Mouse (Mus musculus) monocyte, adult 5-6 weeks (primary cell): ENCODE measurements around the gene Cxcl17. TPM values are rescaled to one million over a fixed set of nuclear protein-coding genes. Genes with fewer than 3 reads are reported as not detected.
"Not testable (repeated sequence)": the region's sequence is repeated elsewhere in the genome, so short reads cannot be mapped to it uniquely, and the experiment has no call there.

Experiments used
- ATAC-seq: fragments of 153-309, 156-312 bp; replicated peaks from 2 replicates; pipeline ENCODE4 v1.8.0; 2017; ENCODE audit warnings: mild to moderate bottlenecking; ENCODE audit not compliant: low TSS enrichment, insufficient number of reproducible peaks, severe bottlenecking, poor library complexity, low FRiP score
- total RNA-seq: library from RNA; stranded (forward); fragments of 200-1000, 200-491, 200-594 nt; gene quantifications from 3 replicates; pipeline ENCODE4 v1.2.3, GENCODE M21; 2017

The Cxcl17 gene
- total RNA-seq, 1 experiment from 2014 or later, result not detected

DNA sequence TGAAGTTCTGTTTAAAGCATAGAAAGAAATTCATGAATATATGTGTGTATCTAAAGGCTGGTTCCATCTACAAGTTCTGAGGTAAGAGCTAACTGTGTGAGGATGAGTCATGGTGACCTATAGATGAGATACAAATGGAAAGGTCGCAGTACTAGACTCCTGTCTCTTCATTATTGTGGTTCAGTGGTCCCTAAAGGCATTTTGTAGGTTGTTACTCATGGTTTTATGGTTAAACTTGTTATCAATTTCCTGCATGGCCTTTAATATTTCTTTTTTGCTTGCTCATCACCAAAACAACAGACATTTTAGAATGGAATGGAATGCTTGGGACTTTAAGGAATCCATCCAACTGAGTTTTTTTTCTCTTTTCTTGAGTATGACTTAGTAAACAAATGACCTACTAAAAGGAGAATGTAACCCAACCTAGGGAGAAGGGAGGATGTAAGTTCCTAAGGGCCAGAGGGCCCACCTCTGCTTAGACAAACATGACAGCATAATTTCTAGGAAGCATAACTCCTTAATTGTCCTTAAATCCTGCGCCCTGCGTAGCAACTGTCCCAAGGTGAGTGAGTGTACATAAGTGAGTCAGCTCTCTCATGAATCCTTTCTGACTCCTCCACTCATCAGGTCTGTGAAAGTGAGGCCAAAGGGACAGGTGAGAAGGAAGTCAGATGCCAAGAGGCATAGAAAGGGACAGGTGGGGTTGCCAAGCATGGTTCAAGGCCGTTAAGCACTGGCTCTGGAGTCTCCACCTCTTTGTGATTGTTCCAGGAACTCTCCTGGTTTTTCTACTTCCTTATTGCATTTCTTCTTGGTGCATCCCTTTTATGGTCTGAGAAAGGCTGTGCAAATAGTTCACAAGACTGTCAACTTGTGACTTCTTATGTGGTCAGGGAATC, 17.4 kb upstream of the Cxcl17 start:
- ATAC-seq, result no peak

DNA sequence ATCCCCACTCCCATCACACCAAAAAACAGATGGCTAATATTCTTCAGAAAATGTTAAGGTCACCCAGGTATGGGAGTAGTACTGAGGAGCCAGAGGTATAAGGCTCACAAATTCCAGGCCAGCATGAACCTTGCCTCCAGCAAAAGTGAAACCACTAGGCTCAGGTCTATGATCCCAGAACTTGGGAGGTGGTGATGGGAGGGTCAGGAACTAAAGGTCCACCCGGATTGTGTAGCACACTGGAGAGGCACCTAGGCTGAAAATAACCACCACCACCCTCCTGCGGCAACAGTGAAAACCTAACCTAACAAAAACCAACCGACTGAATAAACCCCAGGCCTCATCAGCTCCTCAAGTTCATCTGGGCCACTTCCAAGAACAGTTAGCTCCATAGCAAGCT, 15.6 kb upstream of the Cxcl17 start:
- no peak for ATAC-seq

DNA sequence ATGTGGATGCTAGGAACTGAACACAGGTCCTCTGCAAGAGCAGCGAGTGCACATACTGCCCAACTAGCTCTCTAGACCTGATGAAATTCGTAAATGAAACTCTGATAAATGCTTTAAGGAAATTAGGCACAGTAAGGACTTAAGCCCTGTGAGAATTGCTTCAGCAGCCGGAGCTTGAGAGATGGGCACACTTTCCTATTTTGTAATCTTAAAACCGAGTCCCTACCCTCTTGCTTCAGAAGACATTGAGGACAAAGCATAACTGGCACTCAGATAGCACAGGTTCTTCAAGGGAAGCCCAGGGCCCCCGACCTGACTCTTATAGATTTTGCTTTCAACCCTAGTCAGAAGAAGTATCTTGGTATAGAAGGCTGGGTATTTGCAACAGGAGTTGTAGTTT, 14.5 kb upstream of the Cxcl17 start:
- no peak for ATAC-seq

DNA sequence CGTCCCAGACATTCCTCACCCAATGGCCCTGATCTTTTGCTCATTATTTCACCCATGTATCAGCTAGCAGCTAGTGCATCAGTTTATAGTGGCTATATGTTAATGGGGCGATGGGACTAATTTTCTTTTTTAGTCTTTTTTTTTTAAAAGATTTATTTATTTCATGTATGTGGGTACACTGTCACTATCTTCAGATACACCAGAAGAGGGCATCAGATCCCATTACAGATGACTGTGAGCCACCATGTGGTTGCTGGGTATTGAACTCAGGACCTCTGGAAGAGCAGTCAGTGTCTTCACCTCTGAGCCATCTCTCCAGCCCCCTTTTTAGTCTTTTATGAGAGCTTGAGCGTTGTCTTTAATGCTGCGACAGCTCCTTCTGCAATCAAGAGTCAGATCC, 13.7 kb upstream of the Cxcl17 start:
- not testable (repeated sequence) for ATAC-seq

DNA sequence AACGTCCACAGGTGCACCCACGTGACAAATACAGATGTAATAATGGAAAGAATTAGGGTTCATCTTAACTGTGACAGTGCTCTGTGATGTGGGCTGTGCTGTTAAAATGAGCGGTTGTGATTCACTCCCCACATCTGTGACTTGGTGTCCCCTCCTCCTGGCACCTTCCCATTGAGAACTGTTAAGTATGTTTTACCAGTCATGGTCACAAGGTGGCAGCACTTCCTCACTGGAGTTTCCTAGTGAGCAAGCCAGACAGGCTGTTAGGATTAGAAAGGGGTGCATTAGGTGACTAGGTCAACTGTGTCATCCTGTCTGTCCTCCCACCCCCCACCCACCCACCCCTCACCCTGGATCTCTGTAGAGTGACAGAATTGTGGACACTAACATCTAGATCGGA, 11.7 kb upstream of the Cxcl17 start:
- peak; percentile 88 for ATAC-seq

DNA sequence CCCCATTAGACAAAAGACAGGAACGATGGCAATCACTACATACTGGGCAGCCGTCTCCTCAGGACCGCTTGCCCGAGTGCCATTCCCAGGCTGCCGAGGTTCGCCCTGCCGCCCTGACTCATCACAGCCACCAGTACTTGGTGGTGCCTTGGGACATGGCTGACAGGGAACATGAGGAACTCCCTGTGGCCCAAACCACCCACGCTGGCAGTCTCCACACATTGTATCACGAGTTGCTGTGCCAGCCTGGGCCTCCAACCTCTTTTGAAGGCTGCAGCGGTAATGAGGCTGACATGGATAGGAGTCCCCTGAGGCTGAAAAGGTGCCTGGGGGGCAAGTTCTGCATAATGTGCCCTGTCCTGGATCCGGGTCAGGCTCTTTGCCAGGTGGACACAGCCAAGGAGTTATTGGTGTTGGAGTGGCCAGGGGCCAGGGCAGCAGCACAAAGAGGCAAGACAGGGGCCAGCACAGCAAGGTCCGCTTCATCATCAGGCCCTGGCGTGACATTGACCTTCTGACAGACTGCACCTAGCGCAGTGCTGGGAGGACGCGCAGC, 9.7 kb upstream of the Cxcl17 start:
- ATAC-seq, result no peak

DNA sequence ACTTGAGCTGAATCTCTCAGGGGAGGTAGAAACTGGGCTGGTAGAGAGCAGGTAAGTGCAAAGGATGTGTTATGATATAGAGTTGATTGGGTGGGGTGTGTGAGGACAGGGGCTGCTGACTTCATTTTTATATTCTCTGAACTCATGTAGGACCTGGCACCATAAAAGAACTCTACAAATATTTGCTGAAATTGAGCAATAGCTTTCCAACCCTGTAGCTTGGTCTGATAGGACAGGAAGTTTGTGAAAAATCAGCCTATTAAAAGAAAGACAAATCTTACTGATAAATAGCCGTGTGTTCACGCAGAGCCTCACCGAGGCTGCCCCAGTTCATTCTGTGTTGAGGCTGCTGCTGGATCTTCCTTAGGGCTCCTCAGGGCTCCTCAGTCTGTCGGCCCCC, 7.3 kb upstream of the Cxcl17 start:
- no peak for ATAC-seq

DNA sequence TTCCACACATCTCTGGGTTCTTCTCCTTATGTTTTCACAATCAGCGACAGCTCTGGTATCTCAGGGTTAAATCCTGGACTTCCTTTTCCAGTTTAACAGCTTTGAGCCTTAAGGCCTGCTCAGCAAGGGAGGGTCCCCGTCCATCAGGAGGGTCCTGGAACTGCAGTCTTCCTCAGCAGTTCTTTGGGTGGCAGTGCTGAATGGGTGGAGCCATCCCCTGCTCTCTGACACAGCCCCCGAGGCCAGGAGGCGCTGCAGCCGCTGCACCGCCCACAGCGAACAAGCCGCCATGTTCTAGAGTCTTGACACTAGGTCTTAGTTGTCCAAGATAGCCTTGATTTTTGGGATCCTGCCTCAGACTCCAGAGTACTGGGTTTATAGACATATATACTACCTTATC, 6.8 kb upstream of the Cxcl17 start:
- no peak for ATAC-seq

DNA sequence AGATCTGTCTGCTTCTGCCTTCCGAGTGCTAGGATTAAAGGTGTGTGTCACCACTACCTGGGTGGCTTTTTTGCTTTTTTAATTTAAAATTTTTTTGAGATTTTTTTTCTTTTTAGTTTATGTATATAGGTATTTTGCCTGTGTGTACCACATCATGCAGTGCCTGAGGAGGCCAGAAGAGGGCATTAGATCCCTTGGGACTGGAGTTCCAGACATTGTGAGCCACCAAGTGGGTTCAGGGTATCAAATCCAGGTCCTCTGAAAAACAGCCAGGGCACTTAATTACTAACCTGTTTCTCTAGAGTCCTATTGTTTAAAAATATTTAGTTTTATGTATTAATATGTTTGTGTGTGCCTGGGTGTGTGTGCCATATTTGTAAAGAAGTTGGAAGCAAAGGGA, 4.9 kb upstream of the Cxcl17 start:
- ATAC-seq, result no peak

DNA sequence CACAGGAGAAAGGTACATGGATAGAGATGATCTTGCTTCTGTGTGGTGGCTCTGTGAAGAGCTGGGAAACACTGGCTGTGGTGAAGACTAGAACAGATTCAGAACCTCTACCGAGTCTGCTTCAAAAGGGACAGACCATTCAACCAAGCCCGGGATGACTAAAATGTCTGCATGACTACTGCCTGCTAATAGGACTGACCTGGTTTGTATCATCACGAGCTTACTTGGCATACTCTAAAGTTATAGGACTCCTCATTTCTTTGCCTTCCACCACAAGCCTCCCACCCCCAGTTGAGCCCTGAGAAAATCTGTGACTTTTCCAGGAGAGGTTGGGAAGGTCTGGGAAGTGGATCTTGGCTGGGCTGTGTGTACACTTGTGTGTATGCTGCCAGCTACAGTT, 825 bp downstream of the Cxcl17 start:
- ATAC-seq, result no peak

DNA sequence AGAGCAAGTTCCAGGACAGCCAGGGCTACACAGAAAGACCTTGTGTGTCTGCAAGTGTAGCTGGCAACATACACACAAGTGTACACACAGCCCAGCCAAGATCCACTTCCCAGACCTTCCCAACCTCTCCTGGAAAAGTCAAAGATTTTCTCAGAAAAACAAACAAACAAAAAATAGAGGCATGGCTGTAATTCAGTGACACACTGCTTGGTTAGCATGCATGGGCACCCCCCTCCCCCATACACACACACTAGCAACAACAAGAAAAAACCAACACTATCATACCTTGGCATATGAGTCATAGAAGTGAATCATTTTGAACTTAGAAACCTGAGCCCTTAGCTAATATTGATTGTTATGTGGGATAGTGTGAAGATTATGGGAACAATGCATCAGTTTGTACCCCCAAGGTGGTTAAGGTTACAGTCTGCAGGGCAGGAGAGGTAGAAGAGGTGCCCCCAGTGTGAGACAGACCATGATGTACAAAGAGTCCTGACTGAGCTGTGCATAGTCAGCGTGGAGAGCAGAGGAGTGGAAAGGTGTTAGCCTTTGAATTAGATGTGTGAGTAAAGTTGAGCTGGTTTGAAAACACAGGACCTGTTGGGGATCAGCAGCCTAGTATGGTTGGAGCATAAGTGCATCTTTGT, 1.6 kb downstream of the Cxcl17 start:
- ATAC-seq, result no peak

DNA sequence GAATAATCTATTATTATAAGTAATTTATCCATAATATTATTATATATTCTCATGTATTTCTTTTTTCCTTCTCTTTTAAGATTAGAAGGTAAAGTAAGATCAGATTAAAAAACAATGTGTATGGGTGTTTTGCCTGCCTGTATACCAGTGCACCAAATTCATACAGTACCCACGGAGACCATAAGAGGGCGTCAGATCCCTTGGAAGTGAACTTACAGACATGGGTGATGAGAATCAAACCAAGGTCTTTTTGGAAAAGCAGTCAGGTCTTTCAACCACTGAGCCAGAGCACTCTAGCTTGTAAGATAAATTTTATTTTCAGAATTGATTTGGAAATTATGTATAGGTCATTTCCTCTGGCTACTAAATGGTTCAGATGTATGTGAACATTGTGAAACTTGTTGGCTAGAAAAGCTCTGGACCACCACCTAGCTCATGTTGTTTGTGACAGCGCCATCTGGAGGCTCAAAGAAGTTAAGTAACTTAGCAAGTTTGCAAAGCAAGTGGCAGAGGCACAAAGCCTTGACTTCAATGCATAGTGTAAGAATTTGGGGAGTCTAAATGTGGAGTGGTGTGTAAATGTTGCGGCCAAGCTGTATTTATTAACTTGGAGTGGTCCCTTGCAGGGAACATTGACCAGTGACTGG, 3.4 kb downstream of the Cxcl17 start:
- no peak for ATAC-seq

DNA sequence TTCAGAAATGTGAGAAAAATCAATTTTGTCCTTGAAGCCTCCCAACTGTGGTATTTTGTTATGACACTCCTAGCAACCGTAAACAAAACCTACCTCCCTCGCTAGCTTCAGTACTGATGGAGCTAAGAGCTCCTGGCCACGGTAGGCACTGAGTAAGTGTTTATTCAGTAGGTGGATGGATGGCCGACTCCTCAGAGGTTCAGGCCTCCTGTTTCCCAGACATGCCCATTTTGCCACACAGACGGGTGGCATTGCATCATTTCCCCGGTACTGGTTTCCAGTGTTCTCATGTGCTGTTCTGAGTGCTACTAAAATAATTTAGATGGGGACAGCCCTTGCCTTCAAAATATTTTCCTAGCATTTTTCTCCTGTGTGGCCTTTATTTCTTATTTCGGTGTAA, 6.2 kb downstream of the Cxcl17 start:
- no peak for ATAC-seq

DNA sequence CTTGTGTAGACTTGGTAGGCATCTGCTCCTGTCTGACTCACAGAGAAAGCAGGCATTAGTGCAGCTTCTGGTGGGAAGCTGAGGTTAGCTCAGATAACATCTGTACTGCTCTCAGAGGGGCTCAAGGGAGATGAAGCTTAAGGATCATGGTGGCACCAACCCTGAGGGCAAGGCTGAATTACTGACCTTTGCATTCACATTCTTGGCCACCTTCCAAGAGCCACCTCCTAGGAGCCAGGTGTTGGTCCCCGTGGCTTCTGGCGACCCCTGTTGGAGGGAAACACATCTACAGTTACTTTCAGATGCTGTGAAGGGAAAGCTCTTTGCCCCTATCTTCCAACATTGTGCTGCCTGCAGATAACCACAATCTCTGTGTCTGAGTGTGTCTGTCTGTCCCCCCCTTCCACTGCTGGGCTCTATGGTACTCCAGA, 10.0 kb downstream of the Cxcl17 start:
- ATAC-seq, result peak; percentile 75

DNA sequence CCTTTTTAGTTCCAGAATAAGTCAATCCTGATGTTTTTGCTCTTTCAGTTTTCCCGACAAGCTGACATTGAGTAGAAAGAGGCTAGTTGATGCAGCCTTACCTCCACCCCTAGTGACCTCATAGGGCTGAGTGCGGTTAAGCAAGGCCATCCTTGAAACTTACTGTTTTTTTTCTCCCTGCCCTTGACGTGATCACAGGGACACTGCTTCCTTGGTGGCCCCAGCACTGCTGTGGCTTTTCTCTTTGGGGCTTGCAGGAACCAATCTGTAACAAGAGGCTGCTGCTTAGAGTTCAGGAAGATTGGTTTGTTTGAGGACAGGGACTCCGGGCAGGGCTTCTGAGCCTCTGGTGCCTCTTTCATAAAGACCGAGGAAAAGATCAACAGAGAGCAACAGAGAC, 10.7 kb downstream of the Cxcl17 start:
- no peak for ATAC-seq

DNA sequence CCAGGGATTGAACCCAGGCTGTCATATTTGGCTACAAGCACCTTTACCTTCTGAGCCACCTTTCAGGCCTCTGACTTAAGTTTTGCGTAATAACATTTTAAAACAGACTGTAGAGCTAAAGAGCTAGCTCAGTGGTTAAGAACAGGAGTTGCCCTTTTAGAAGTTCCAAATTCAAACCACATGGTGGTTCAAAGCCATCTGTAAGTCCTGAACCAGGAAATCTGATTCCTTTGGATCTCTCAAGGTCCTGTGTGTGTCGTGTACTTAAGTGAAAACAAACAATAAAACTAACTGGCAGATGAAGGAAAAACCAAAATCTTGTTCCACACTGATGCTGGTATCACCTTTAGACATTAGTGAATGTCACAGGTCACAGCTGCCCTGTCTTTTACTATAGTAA, 11.1 kb downstream of the Cxcl17 start:
- no peak for ATAC-seq

DNA sequence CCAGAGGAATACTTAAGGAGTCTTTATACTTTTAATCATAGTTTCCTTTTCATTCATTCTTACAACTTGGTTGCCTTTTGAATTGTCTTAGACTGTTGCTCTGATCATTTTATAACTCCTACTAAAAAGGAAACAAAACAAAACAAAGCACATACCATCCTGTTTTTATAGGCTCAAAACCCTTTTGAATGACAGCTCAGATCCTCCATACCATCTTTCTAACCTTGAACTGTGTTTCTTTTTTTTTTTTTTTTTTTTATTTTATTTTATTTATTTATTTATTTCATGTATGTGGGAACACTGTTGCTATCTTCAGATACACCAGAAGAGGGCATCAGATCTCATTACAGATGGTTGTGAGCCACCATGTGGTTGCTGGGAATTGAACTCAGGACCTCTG, 13.7 kb downstream of the Cxcl17 start:
- ATAC-seq, result not testable (repeated sequence)

DNA sequence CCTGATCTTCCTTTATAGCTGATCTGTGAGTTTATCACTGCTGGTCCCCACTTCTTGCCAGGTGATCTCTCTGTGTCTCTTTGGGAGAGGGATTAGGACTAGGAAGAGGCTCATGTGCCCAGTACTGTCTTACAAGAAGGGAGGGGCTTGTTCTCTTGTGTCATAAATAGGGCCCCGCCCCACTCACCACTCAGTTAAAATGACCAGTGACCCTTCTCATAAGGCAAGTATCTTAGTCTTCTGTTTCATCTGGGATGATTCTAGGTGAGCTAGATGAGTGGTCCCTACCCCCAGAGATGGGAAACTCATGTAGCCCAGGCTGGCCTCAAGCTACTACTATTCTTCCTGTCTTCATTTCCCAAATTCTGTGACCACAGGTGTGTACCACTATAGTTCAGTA, 14.1 kb downstream of the Cxcl17 start, which contains the start of gene Lipe:
Gene Lipe, minus strand, starts transcription at position 101 of the 400 bp plus-strand sequence.
- no peak for ATAC-seq

DNA sequence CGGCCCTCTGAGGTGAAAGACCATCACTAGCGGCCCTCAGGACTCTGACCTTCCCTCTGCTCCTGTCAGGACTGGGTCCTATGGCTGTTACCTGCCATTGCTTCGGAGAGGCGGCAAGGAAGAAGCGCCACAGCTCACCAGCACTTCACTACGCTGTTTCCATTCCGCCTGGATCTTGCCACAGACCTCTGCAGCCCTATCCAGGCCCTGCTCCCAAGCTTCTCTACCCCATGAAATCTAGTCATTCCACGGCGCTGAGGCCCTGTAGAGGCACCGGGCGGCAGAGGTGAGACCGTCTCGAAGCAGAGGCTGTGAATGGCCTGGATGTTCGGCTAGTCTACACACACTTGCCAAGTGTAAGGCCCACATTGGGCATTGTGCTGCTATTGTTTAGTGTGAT, 16.1 kb downstream of the Cxcl17 start:
- ATAC-seq, result no peak
